Mouse (Mus musculus): Measurements from ENCODE around the gene Cd300lg. TPM values are rescaled to one million over a fixed set of nuclear protein-coding genes. Genes with fewer than 3 reads are reported as not detected.

Gene Cd300lg
- total RNA-seq, 2 experiments from 2014 or later, result 68.3 to 69.5 TPM

DNA sequence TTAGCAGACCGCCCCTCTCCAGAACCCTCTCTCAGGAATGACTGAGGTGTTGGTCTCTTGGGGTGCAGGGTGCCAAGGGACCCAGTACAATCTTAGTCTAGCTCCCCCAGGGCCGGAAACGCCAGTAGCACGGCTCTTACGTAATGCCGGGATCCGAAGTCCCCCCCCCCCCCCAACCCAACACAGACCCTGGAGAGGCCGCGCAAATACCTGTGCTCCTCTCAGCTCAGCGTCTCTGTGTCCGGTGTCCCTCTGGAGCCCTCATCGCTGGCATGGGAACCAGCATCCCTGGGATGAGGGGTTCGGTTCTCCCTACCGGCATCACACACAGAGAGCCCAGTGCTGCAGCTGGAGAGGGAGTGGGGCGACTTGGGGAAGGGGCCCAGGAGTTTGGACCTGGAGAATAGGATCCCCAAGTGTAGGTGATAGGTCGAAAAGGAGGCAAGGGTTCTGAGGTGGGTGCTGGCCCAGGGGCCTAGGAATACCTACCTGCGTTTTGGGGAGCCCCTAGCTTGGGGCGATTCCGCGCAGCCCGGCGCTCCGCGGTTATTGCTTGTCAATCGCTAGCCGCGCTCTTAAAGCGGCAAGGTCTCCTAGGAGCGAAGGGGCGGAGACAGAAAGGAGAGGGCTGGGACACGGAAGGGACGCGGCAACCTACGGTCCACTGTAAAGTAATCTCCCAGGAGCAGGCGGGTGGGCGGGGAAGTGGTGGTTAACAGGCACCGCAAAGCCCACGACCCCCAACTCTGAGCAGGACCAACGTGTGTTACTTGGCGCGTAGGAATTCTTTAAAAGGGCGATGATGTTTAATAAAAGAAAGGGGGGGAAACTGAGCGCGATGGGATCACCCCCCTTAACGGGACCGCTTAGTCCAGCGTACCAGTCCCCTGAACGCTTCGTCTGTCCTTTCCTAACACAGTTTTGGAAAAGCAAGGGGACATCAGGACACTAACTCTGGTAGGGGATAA, 46.9 kb downstream of the Cd300lg start, which contains the start of gene Mpp2:
Gene Mpp2 (minus strand): TSS at position 585 of the 968 bp plus-strand sequence.
- intact Hi-C loops (cut with DNase I), result loop anchor here (2.0 kb wide), 1 partner anchor 27 kb away; no protein-coding TSS in a partner anchor
- peak; percentile 62 to 64 for DNase-seq

DNA sequence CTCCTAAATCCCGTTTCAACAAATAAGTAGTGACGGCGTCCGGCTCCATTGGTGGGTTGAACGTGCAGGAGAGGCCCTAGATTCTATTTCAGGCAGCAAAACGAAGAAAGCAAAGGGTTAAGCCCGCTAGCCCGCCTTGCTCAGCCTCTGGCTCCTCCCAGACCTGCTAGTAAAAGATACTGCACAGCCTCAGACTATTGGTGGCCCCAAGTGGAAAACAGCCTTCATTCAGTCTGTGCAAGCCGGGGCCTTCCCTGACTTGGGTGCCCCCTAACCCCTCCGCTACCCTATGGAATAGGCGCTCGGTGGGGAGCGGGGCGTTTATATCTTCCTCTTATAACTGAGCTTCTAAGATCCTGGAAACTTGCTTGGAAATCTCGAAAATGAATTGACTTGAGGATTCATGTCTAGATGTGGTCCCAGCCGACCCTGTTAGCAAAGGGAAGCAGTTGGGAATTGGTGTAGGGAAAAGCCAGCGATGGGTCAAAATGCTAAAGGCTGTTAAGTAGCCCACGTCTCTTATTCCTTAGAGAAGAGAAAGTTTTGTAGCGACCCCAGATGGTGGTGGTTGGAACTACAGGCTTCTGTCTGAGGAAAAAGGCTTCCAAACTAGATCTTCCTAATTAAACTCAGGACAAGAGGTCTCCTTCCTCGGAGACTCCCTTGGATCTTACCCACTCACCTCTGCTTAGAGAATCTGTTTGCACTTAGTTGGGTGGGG, 47.9 kb downstream of the Cd300lg start:
- intact Hi-C loops (cut with DNase I), result loop anchor here (2.0 kb wide), 1 partner anchor 28 kb away; no protein-coding TSS in a partner anchor
- peak; percentile 39 to 68 for DNase-seq

- DNase-seq, result no peak
- intact Hi-C loops (cut with DNase I), result loop anchor here (2.0 kb wide), 1 partner anchor 35 kb away; no protein-coding TSS in a partner anchor
Observed at GRCm38 (mm10) chr11:102095676-102096075, 54.4 kb downstream of the Cd300lg start.

DNA sequence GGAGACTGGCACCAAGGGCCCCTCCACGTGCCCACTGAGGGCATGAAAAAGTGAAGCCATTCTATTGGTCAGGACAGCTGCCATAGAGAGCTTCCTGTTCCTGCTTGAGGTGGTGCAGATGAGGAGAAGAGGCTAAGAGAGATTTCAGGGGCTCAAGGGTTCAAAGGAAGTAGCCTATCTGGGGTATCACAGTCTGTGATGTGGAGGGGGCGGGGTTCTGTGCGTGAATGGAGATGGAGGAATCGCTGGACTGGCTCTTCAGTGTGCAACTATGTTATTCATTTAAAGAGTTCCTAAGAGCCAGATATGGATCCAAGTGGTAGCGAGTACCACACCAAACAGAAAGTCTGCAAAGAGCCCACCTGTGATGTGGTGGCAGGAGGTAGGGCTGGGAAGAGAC, 55.1 kb downstream of the Cd300lg start:
- no peak for DNase-seq
- intact Hi-C loops (cut with DNase I), result loop anchor here (2.0 kb wide), 1 partner anchor 36 kb away; no protein-coding TSS in a partner anchor

- peak; percentile 37 to 52 for DNase-seq
- intact Hi-C loops (cut with DNase I), result loop anchor here (2.0 kb wide), 1 partner anchor 36 kb away; no protein-coding TSS in a partner anchor
Observed at GRCm38 (mm10) chr11:102096887-102097391, 55.6 kb downstream of the Cd300lg start.

DNA sequence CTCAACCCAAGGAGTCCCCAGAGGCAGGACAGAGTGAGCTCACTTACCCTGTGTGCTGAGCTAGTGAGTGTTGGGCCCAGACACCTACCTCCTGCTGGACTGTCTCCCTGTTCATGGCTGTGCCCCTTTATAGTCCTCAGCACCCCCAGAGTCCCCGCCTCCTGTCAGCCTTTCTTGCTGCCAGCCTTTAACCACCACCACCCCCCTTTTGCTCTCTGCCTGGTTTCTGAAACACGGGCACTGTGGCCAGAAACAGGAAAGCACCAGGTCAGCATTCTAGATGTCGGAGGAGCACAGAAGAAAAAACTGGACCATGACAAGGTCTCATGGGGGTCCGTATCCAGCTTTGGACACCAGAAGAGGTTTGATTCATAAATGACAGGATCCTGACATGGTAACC, 59.9 kb downstream of the Cd300lg start, which contains the start of gene Ppy:
Gene Ppy (minus strand): TSS at position 101 of the 400 bp plus-strand sequence.
- intact Hi-C loops (cut with DNase I), result no loop called here
- no peak for DNase-seq

GRCm38 (mm10) chr11:102102485-102103258, 61.4 kb downstream of the Cd300lg start:
- DNase-seq, result peak; percentile 60 to 79

More at GRCm38 (mm10) chr11:102102485-102103258, 61.4 kb downstream of the Cd300lg start:
- intact Hi-C loops (cut with DNase I), result loop anchor here (1.0 to 2.0 kb wide), 2 partner anchors 36 to 164 kb away; no protein-coding TSS in a partner anchor

Other genes starting within 250 kb of the Cd300lg start
- gene Meox1, start 147.1 kb upstream of the Cd300lg start, total RNA-seq (2021), result 1 to 10 TPM; 6.9 to 8.0 TPM
- gene Sost, start 74.5 kb upstream of the Cd300lg start, total RNA-seq (2021), result 1 to 10 TPM; 2.1 to 2.7 TPM
- not detected for gene Cfap97d1, start 57.2 kb upstream of the Cd300lg start, total RNA-seq (2021)
- 100 to 1,000 TPM; 113 to 123 TPM for gene Dusp3, start 54.5 kb upstream of the Cd300lg start, total RNA-seq (2021)
- 1 to 10 TPM; 1.7 to 1.9 TPM for gene Mpp3, start 13.0 kb upstream of the Cd300lg start, total RNA-seq (2021)
- gene Mpp2, start 47.0 kb downstream of the Cd300lg start, total RNA-seq (2021), result 1 to 10 TPM; 2.1 to 3.1 TPM
- not detected for gene Ppy, start 59.8 kb downstream of the Cd300lg start, total RNA-seq (2021)
- gene Pyy, start 66.3 kb downstream of the Cd300lg start, total RNA-seq (2021), result not detected
- not detected for gene Nags, start 104.0 kb downstream of the Cd300lg start, total RNA-seq (2021)
- gene Tmem101, start 114.9 kb downstream of the Cd300lg start, total RNA-seq (2021), result 10 to 100 TPM; 13.0 to 13.7 TPM
- 10 to 100 TPM; 44.7 to 52.6 TPM for gene Lsm12, start 143.8 kb downstream of the Cd300lg start, total RNA-seq (2021)
- gene G6pc3, start 148.1 kb downstream of the Cd300lg start, total RNA-seq (2021), result 10 to 100 TPM; 45.1 to 47.3 TPM
- gene Hdac5, start 188.7 kb downstream of the Cd300lg start, total RNA-seq (2021), result 100 to 1,000 TPM; 141 to 143 TPM
- gene BC030867, start 207.4 kb downstream of the Cd300lg start, total RNA-seq (2021), result under 1 TPM; 0.14 to 0.25 TPM
- 1 to 10 TPM in 1 of 2 experiments, under 1 TPM in 1; 0.73 to 1.1 TPM for gene Asb16, start 227.2 kb downstream of the Cd300lg start, total RNA-seq (2021)
- gene Tmub2, start 243.4 kb downstream of the Cd300lg start, total RNA-seq (2021), result 10 to 100 TPM; 25.2 to 26.7 TPM

Data from heart, postnatal 36 days (tissue).